8 mouse cellular contexts compared by ENCODE assay signal in genomic region chr8:122296173-122297001, GRCm38 (mm10). TPM values are rescaled to one million over a fixed set of nuclear protein-coding genes. Genes with fewer than 3 reads are reported as not detected.
DNase-seq lines count a peak whose midpoint lies in the region; ATAC-seq and TF ChIP-seq lines count a peak whose summit lies in the region.

No protein-coding gene starts in this region.

- 7% methylated on average over 24 of the region's 24 CpGs for WGBS in heart, embryonic 11.5 days (ENCODE audit: insufficient replicate concordance)

- H3K27ac ChIP-seq in gastrocnemius, adult 2 months, result peak overlapping the region; percentile 40; the same call in 1 of the 2 replicates
- peak overlapping the region; percentile 87 for H3K27ac ChIP-seq in heart, embryonic 11.5 days (ENCODE audit: low read depth, low read length)

- no peaks in the 10 kb centered on the region for H3K36me3 ChIP-seq in heart, embryonic 11.5 days (ENCODE audit: control insufficient read depth, insufficient read depth, low read length)

- H3K9me3 ChIP-seq in heart, embryonic 11.5 days (replicated peaks; ENCODE audit: control insufficient read depth, low read length), result no peaks in the 10 kb centered on the region

- H3K27me3 ChIP-seq in heart, embryonic 11.5 days (ENCODE audit: control insufficient read depth, insufficient read depth, low read length), result no peaks in the 10 kb centered on the region

- peaks cover 96% of the 10 kb centered on the region for H3K4me1 ChIP-seq in heart, embryonic 11.5 days (ENCODE audit: control insufficient read depth, insufficient read depth, low read length)

- intact Hi-C loops in gastrocnemius, adult 2 months (cut with DNase I), result no loop called here

- DNase-seq in gastrocnemius, adult 2 months, result no peak
- no peak for DNase-seq in gastrocnemius, postnatal 10 days
- DNase-seq in cerebellum, postnatal 10 days, result peak; percentile 93 to 96
- DNase-seq in kidney, postnatal 25 days, result peak; percentile 16 to 55
- DNase-seq in lung, postnatal 4 days, result peak; percentile 42 to 67
- DNase-seq in spleen, postnatal 4 days (ENCODE audit: low spot score in 2 of 2), result no peak
- DNase-seq in adrenal gland, adult 2 months, result no peak

- peak overlapping the region; percentile 47; the same call in 1 of the 2 replicates for H3K9ac ChIP-seq in heart, embryonic 11.5 days (ENCODE audit: low read depth, low read length)

- H3K4me3 ChIP-seq in gastrocnemius, adult 2 months, result no peak overlapping the region
- no peak overlapping the region for H3K4me3 ChIP-seq in heart, embryonic 11.5 days (ENCODE audit: low read depth, low read length)

- ATAC-seq in heart, embryonic 11.5 days (replicated peaks; ENCODE audit: insufficient number of reproducible peaks, low FRiP score, low TSS enrichment), result no peak; the same call in 1 of the 2 replicates

- TF ChIP-seq CTCF in gastrocnemius, adult 2 months (IDR thresholded peaks at IDR 0.05), result no peak

- H3K4me2 ChIP-seq in heart, embryonic 11.5 days, result peak overlapping the region; percentile 39

RNA-seq across cellular contexts. Expression of gene Zfpm1, which starts 14.4 kb away (rescaled TPM):
- 1 to 10 TPM; 6.6 to 8.8 TPM for total RNA-seq in gastrocnemius, adult 2 months (2021)
- total RNA-seq in gastrocnemius, postnatal 10 days (2021), result 10 to 100 TPM; 10.6 to 12.8 TPM
- polyA plus RNA-seq in heart, embryonic 11.5 days (2014; fragmentation: Nextera tagmentation; extraction: Ambion mirVana), result 6.9 and 7.9 TPM in 2 replicates
- 10 to 100 TPM; 16.0 to 24.2 TPM for total RNA-seq in adrenal gland, adult 2 months (2021)
- 37.4 and 60.4 TPM in 2 replicates for polyA plus RNA-seq in adrenal gland, adult 2 months (2012; rRNA removed)

Comparison
In these comparisons a context has a peak if more than half of its experiments do, and no peak if none do; other contexts are left out.
1. DNase-seq: peak in cerebellum, postnatal 10 days (2 of 2), kidney, postnatal 25 days (2 of 2) and lung, postnatal 4 days (2 of 2); none in gastrocnemius, adult 2 months (single experiment), gastrocnemius, postnatal 10 days (single experiment), spleen, postnatal 4 days (0 of 2) and adrenal gland, adult 2 months (single experiment).